Mouse (Mus musculus): ENCODE results near the gene Slc30a10.

DNA sequence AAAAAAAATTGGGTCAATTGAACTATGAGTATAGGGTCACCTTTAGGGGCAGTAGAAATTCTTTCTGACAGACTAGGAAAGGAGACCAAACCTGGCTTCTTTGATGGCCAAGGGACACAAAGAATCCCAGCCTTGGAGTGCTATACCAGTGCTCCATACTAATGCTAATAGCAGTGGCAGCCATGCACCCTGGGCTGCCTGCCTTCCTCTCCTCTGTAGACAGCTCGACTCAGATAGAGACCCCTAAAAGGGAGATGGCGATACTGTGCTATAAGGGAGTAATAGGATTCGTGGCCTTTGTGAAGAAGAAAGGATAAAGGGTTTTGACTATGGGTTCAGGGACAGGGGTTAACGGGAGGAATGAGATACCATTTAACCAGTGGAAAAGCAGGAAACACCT is 504 bp upstream of the Slc30a10 start:
- TF ChIP-seq GATA1 (IDR thresholded peaks at IDR 0.05; ENCODE audit: low read length) (no peak), TAL1 (IDR thresholded peaks at IDR 0.05; ENCODE audit: low read length) (no peak)
